ENCODE assay signal across 8 mouse cellular contexts in genomic region chr11:20794913-20795254, GRCm38 (mm10). TPM values are rescaled to one million over a fixed set of nuclear protein-coding genes. Genes with fewer than 3 reads are reported as not detected.
DNase-seq lines count a peak whose midpoint lies in the region; ATAC-seq lines count a peak whose summit lies in the region.

No protein-coding gene starts in this region.

- no peak overlapping the region for H3K4me3 ChIP-seq in kidney, embryonic 16.5 days (ENCODE audit: low read length)
- no peak overlapping the region for H3K4me3 ChIP-seq in embryonic facial prominence, embryonic 15.5 days (replicated peaks)

- intact Hi-C loops in left cerebral cortex, postnatal 10 days (cut with DNase I), result loop anchor here (1.0 to 10.0 kb wide), 3 partner anchors 118 to 660 kb away; no protein-coding TSS in a partner anchor

- H3K4me1 ChIP-seq in kidney, embryonic 16.5 days (ENCODE audit: insufficient read depth, low read length), result no peaks in the 10 kb centered on the region
- peaks cover 5% of the 10 kb centered on the region for H3K4me1 ChIP-seq in embryonic facial prominence, embryonic 15.5 days

- H3K9me3 ChIP-seq in kidney, embryonic 16.5 days (ENCODE audit: low read length), result 0 out of 2 replicates have a peak, but pooled peaks cover 8% of the 10 kb centered on the region
- no peaks in the 10 kb centered on the region for H3K9me3 ChIP-seq in embryonic facial prominence, embryonic 15.5 days (replicated peaks)

- no peak overlapping the region for H3K27ac ChIP-seq in kidney, embryonic 16.5 days (ENCODE audit: low read length)
- no peak overlapping the region for H3K27ac ChIP-seq in embryonic facial prominence, embryonic 15.5 days (replicated peaks)

- no peaks in the 10 kb centered on the region for H3K36me3 ChIP-seq in kidney, embryonic 16.5 days (ENCODE audit: insufficient read depth, low read length)
- no peaks in the 10 kb centered on the region for H3K36me3 ChIP-seq in embryonic facial prominence, embryonic 15.5 days

- H3K27me3 ChIP-seq in kidney, embryonic 16.5 days (ENCODE audit: insufficient read depth, low read length), result no peaks in the 10 kb centered on the region
- no peaks in the 10 kb centered on the region for H3K27me3 ChIP-seq in embryonic facial prominence, embryonic 15.5 days

- H3K9ac ChIP-seq in kidney, embryonic 16.5 days (replicated peaks; ENCODE audit: low read length), result no peak overlapping the region
- no peak overlapping the region for H3K9ac ChIP-seq in embryonic facial prominence, embryonic 15.5 days

- H3K4me2 ChIP-seq in kidney, embryonic 16.5 days (replicated peaks; ENCODE audit: low read depth, low read length), result no peak overlapping the region
- H3K4me2 ChIP-seq in embryonic facial prominence, embryonic 15.5 days (replicated peaks), result 0 out of 2 replicates have a peak overlapping the region, but pooled peaks have one; percentile 26

- peak; percentile 49; the same call in 1 of the 2 replicates for ATAC-seq in kidney, embryonic 16.5 days (ENCODE audit: low FRiP score, low TSS enrichment)
- peak; percentile 16 for ATAC-seq in CD4-positive, CD25-positive, alpha-beta regulatory T cell, adult 4 months
- ATAC-seq in embryonic facial prominence, embryonic 15.5 days (ENCODE audit: insufficient number of reproducible peaks, low FRiP score, low TSS enrichment, low read depth), result no peak; the same call in 1 of the 2 replicates
- ATAC-seq in megakaryocyte-erythroid progenitor cell, adult 5-6 weeks (replicated peaks; ENCODE audit: low FRiP score, low TSS enrichment, poor library complexity, severe bottlenecking), result peak; percentile 12; the same call in 1 of the 2 replicates

- no peak for DNase-seq in kidney, postnatal 36 days
- DNase-seq in gastrocnemius, postnatal 10 days, result no peak
- DNase-seq in cerebellum, adult 9-11 months, result no peak
- no peak for DNase-seq in left cerebral cortex, postnatal 10 days (ENCODE audit: extremely low spot score in 1 of 2, low spot score in 2 of 2)

- WGBS in kidney, embryonic 16.5 days, result 45% methylated on average over 11 of the region's 11 CpGs
- WGBS in embryonic facial prominence, embryonic 15.5 days, result 50% methylated on average over 11 of the region's 11 CpGs

RNA-seq across cellular contexts. Expression of gene Lgalsl, which starts 36.0 kb away (rescaled TPM):
- polyA plus RNA-seq in kidney, embryonic 16.5 days (2015; fragmentation: Nextera tagmentation; extraction: Ambion mirVana), result 29.1 and 33.3 TPM in 2 replicates
- polyA plus RNA-seq in CD4-positive, CD25-positive, alpha-beta regulatory T cell, adult 4 months (2017; shearing (Covaris generic)), result 1 to 10 TPM; 7.4 to 9.7 TPM
- polyA plus RNA-seq in embryonic facial prominence, embryonic 15.5 days (2015; fragmentation: Nextera tagmentation; extraction: Ambion mirVana), result 68.4 and 74.7 TPM in 2 replicates
- 5.6 and 13.5 TPM in 2 replicates for total RNA-seq in megakaryocyte-erythroid progenitor cell, adult 5-6 weeks (2014; fragmentation: Nextera tagmentation)
- 1.4 and 3.9 TPM in 2 replicates for total RNA-seq in megakaryocyte-erythroid progenitor cell, adult 5-6 weeks (2017)
- 10 to 100 TPM; 61.6 to 64.2 TPM for total RNA-seq in gastrocnemius, postnatal 10 days (2021)
- total RNA-seq in left cerebral cortex, postnatal 10 days (2021), result 100 to 1,000 TPM in 1 of 2 experiments, 10 to 100 TPM in 1; 99.8 to 102 TPM

RNA-seq across cellular contexts. Expression of gene Aftph, which starts 53.5 kb away (rescaled TPM):
- 26.1 and 29.2 TPM in 2 replicates for polyA plus RNA-seq in kidney, embryonic 16.5 days (2015; fragmentation: Nextera tagmentation; extraction: Ambion mirVana)
- polyA plus RNA-seq in CD4-positive, CD25-positive, alpha-beta regulatory T cell, adult 4 months (2017; shearing (Covaris generic)), result 10 to 100 TPM; 43.3 to 57.5 TPM
- 22.7 and 24.2 TPM in 2 replicates for polyA plus RNA-seq in embryonic facial prominence, embryonic 15.5 days (2015; fragmentation: Nextera tagmentation; extraction: Ambion mirVana)
- total RNA-seq in megakaryocyte-erythroid progenitor cell, adult 5-6 weeks (2014; fragmentation: Nextera tagmentation), result 65.5 and 79.9 TPM in 2 replicates
- 37.0 and 52.0 TPM in 2 replicates for total RNA-seq in megakaryocyte-erythroid progenitor cell, adult 5-6 weeks (2017)
- 10 to 100 TPM; 17.9 to 19.6 TPM for total RNA-seq in gastrocnemius, postnatal 10 days (2021)
- total RNA-seq in left cerebral cortex, postnatal 10 days (2021), result 10 to 100 TPM; 56.1 to 59.0 TPM

Comparison
In these comparisons a context has a peak if more than half of its experiments do, and no peak if none do; other contexts are left out.
1. RNA of gene Lgalsl, which starts 36.0 kb away (total RNA-seq): 99.8 to 102 TPM in left cerebral cortex, postnatal 10 days and 61.6 to 64.2 TPM in gastrocnemius, postnatal 10 days; 1.4 to 13.5 TPM in megakaryocyte-erythroid progenitor cell, adult 5-6 weeks; every median in the first group is over 4 times any median in the second.